26 mouse cellular contexts compared by ENCODE assay signal in the genomic region with DNA sequence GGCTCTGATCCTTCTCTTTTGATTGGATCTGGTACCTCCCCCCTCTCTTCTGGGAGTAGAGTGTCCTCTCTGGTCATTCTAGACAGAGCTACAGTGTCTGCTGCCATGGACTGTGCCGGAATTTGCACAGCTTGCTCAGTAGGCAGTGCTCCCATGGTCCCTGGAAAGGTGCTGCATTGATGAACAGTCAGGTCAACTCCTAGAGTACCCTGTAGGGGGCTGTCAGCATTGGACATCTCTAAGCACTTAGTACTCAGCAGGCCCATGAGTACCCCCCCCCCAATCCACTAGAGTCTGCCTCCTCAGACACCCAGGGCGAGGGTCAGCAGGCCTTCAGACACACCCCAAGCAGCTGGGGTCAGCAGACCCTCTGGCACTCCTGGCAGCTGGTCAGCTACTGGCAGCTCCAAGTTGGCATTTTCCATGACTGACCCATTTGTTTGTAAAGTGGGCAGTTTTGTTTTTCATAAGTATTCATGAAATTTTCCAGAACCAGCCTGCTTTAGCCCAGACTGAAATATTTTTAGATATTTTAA. TPM values are rescaled to one million over a fixed set of nuclear protein-coding genes. Genes with fewer than 3 reads are reported as not detected.
DNase-seq lines count a peak whose midpoint lies in the region; ATAC-seq and TF ChIP-seq lines count a peak whose summit lies in the region.
"Had no signal": no experiment of that assay in that cellular context is flagged by ENCODE, and none has a peak within 500 bp of the region (broad histone marks: within the 10 kb centered on the region; RNA-seq: fewer than 3 reads in every experiment).

No protein-coding gene starts in this region.

- no peaks in the 10 kb centered on the region for H3K9me3 ChIP-seq in midbrain, postnatal 0 days (ENCODE audit: low read length)
- H3K9me3 ChIP-seq in midbrain, embryonic 11.5 days (ENCODE audit: control insufficient read depth, low read length), result no peaks in the 10 kb centered on the region
- H3K9me3 ChIP-seq in intestine, embryonic 16.5 days (ENCODE audit: control insufficient read depth, low read length), result no peaks in the 10 kb centered on the region
- H3K9me3 ChIP-seq: G1E; heart, embryonic 15.5 days; lung, embryonic 15.5 days; midbrain, embryonic 10.5 days had no signal

- DNase-seq in cerebellum, adult 18-20 months, result peak; percentile 40 to 42
- no peak for DNase-seq in cerebellum, adult 8-10 months
- peak; percentile 38 for DNase-seq in kidney, adult 2 months
- DNase-seq in kidney, adult 11 months, result no peak
- DNase-seq in midbrain, postnatal 0 days (ENCODE audit: low spot score), result no peak
- no peak for DNase-seq in midbrain, embryonic 11.5 days (ENCODE audit: low spot score, missing footprints)
- DNase-seq: adrenal gland, postnatal 14 days; forebrain, postnatal 0 days; gastrocnemius, postnatal 10 days; heart, adult 18-20 months; kidney, adult 18-20 months; kidney, postnatal 10 days; right cerebral cortex, postnatal 14 days; spleen, adult 18-20 months; thymus, postnatal 36 days had no signal

- no peak for TF ChIP-seq POLR2A in kidney, adult 2 months (IDR thresholded peaks at IDR 0.05; ENCODE audit: low read depth, low read length)

- H3K4me2 ChIP-seq in midbrain, postnatal 0 days (ENCODE audit: low read depth, low read length, poor library complexity, severe bottlenecking), result no peak overlapping the region
- no peak overlapping the region for H3K4me2 ChIP-seq in midbrain, embryonic 11.5 days
- H3K4me2 ChIP-seq in intestine, embryonic 16.5 days (ENCODE audit: low read depth, low read length), result no peak overlapping the region
- H3K4me2 ChIP-seq: heart, embryonic 15.5 days; liver, embryonic 11.5 days; lung, embryonic 15.5 days had no signal

- H3K36me3 ChIP-seq in kidney, adult 2 months (ENCODE audit: control insufficient read depth, insufficient read depth, low read length), result no peaks in the 10 kb centered on the region
- peaks cover 4% of the 10 kb centered on the region; the same call in 1 of the 2 replicates for H3K36me3 ChIP-seq in midbrain, postnatal 0 days (ENCODE audit: insufficient read depth, low read length)
- H3K36me3 ChIP-seq in midbrain, embryonic 11.5 days (ENCODE audit: control insufficient read depth, insufficient read depth, low read length), result peaks cover 7% of the 10 kb centered on the region; the same call in 1 of the 2 replicates
- H3K36me3 ChIP-seq in intestine, embryonic 16.5 days (ENCODE audit: control insufficient read depth, insufficient read depth, low read length), result 0 out of 2 replicates have a peak, but pooled peaks cover 5% of the 10 kb centered on the region

- 60% methylated on average over 2 of the region's 2 CpGs for WGBS in kidney, adult 2 months
- 87% methylated on average over 2 of the region's 2 CpGs for WGBS in midbrain, postnatal 0 days
- 86% methylated on average over 2 of the region's 2 CpGs for WGBS in midbrain, embryonic 11.5 days
- 79% methylated on average over 2 of the region's 2 CpGs for WGBS in intestine, embryonic 16.5 days

- no peaks in the 10 kb centered on the region for H3K27me3 ChIP-seq in kidney, adult 2 months (replicated peaks; ENCODE audit: control insufficient read depth, insufficient read depth, low read length)
- H3K27me3 ChIP-seq in midbrain, postnatal 0 days (ENCODE audit: insufficient read depth, low read length), result peaks cover 8% of the 10 kb centered on the region
- H3K27me3 ChIP-seq in midbrain, embryonic 11.5 days (ENCODE audit: control insufficient read depth, insufficient read depth, low read length), result peaks cover 3% of the 10 kb centered on the region; the same call in 1 of the 2 replicates
- no peaks in the 10 kb centered on the region for H3K27me3 ChIP-seq in intestine, embryonic 16.5 days (replicated peaks; ENCODE audit: control insufficient read depth, insufficient read depth, low read length)

- H3K4me3 ChIP-seq in kidney, adult 2 months (ENCODE audit: insufficient read depth, low read depth, low read length), result no peak overlapping the region
- H3K4me3 ChIP-seq in midbrain, postnatal 0 days (ENCODE audit: low read depth, low read length), result no peak overlapping the region
- no peak overlapping the region for H3K4me3 ChIP-seq in midbrain, embryonic 11.5 days (ENCODE audit: low read depth, low read length)
- H3K4me3 ChIP-seq in intestine, embryonic 16.5 days (ENCODE audit: low read length), result no peak overlapping the region
- H3K4me3 ChIP-seq: heart, embryonic 15.5 days; lung, embryonic 15.5 days; midbrain, embryonic 10.5 days had no signal

- peaks cover 25% of the 10 kb centered on the region for H3K4me1 ChIP-seq in kidney, adult 2 months (ENCODE audit: control insufficient read depth, insufficient read depth, low read length)
- H3K4me1 ChIP-seq in midbrain, postnatal 0 days (ENCODE audit: insufficient read depth, low read length), result no peaks in the 10 kb centered on the region
- peaks cover 6% of the 10 kb centered on the region; the same call in 1 of the 2 replicates for H3K4me1 ChIP-seq in midbrain, embryonic 11.5 days (ENCODE audit: control insufficient read depth, insufficient read depth, low read length)
- peaks cover 11% of the 10 kb centered on the region for H3K4me1 ChIP-seq in intestine, embryonic 16.5 days (ENCODE audit: control insufficient read depth, insufficient read depth, low read length)

- no peak overlapping the region for H3K9ac ChIP-seq in midbrain, postnatal 0 days (replicated peaks; ENCODE audit: low read length, poor library complexity, severe bottlenecking)
- no peak overlapping the region for H3K9ac ChIP-seq in midbrain, embryonic 11.5 days (ENCODE audit: low read length)
- H3K9ac ChIP-seq in intestine, embryonic 16.5 days (ENCODE audit: low read depth, low read length), result no peak overlapping the region
- H3K9ac ChIP-seq: forebrain, postnatal 0 days; heart, embryonic 15.5 days; lung, embryonic 15.5 days had no signal

- 0 out of 2 replicates have a peak, but pooled peaks have one; percentile 18 for ATAC-seq in midbrain, postnatal 0 days (ENCODE audit: low FRiP score)
- no peak for ATAC-seq in midbrain, embryonic 11.5 days (ENCODE audit: low FRiP score)
- ATAC-seq in intestine, embryonic 16.5 days, result no peak

- TF ChIP-seq CTCF in kidney, adult 2 months (conservative IDR thresholded peaks at IDR 0.05; ENCODE audit: insufficient read depth, insufficient read length, low read depth, low read length), result no peak
- TF ChIP-seq CTCF in midbrain, postnatal 0 days (IDR thresholded peaks at IDR 0.05), result no peak

- no peak overlapping the region for H3K27ac ChIP-seq in kidney, adult 2 months (ENCODE audit: insufficient read depth, low read depth, low read length)
- no peak overlapping the region for H3K27ac ChIP-seq in midbrain, postnatal 0 days (ENCODE audit: low read depth, low read length)
- no peak overlapping the region for H3K27ac ChIP-seq in midbrain, embryonic 11.5 days (ENCODE audit: low read depth, low read length)
- H3K27ac ChIP-seq in intestine, embryonic 16.5 days (ENCODE audit: low read length), result no peak overlapping the region
- H3K27ac ChIP-seq: heart, embryonic 15.5 days; lung, embryonic 15.5 days; macrophage; midbrain, embryonic 10.5 days had no signal

RNA-seq across cellular contexts. Expression of gene Eps8l2, which starts 3.6 kb away (rescaled TPM):
- 245 and 297 TPM in 2 replicates for polyA plus RNA-seq in kidney, adult 2 months (2012; rRNA removed)
- 2.4 and 3.1 TPM in 2 replicates for total RNA-seq in midbrain, postnatal 0 days (2014; rRNA removed)
- polyA plus RNA-seq in midbrain, postnatal 0 days (2015; fragmentation: Nextera tagmentation; extraction: Ambion mirVana), result 0.48 and 0.74 TPM in 2 replicates
- 0.97 and 1.3 TPM in 2 replicates for polyA plus RNA-seq in midbrain, embryonic 11.5 days (2014; fragmentation: Nextera tagmentation; extraction: Ambion mirVana)
- 191 and 214 TPM in 2 replicates for polyA plus RNA-seq in intestine, embryonic 16.5 days (2015; fragmentation: Nextera tagmentation; extraction: Ambion mirVana)
- polyA plus RNA-seq: G1E, macrophage had no signal

RNA-seq across cellular contexts. Expression of gene Tmem80, which starts 7.6 kb away (rescaled TPM):
- 53.7 and 61.4 TPM in 2 replicates for polyA plus RNA-seq in kidney, adult 2 months (2012; rRNA removed)
- 25.8 and 29.1 TPM in 2 replicates for total RNA-seq in midbrain, postnatal 0 days (2014; rRNA removed)
- polyA plus RNA-seq in midbrain, postnatal 0 days (2015; fragmentation: Nextera tagmentation; extraction: Ambion mirVana), result 31.5 and 34.5 TPM in 2 replicates
- polyA plus RNA-seq in midbrain, embryonic 11.5 days (2014; fragmentation: Nextera tagmentation; extraction: Ambion mirVana), result 31.4 and 34.4 TPM in 2 replicates
- polyA plus RNA-seq in intestine, embryonic 16.5 days (2015; fragmentation: Nextera tagmentation; extraction: Ambion mirVana), result 32.4 and 34.2 TPM in 2 replicates

RNA-seq across cellular contexts. Expression of gene Deaf1, which starts 7.6 kb away (rescaled TPM):
- polyA plus RNA-seq in kidney, adult 2 months (2012; rRNA removed), result 25.4 and 26.8 TPM in 2 replicates
- 246 and 289 TPM in 2 replicates for total RNA-seq in midbrain, postnatal 0 days (2014; rRNA removed)
- 291 and 306 TPM in 2 replicates for polyA plus RNA-seq in midbrain, postnatal 0 days (2015; fragmentation: Nextera tagmentation; extraction: Ambion mirVana)
- 61.6 and 66.9 TPM in 2 replicates for polyA plus RNA-seq in midbrain, embryonic 11.5 days (2014; fragmentation: Nextera tagmentation; extraction: Ambion mirVana)
- polyA plus RNA-seq in intestine, embryonic 16.5 days (2015; fragmentation: Nextera tagmentation; extraction: Ambion mirVana), result 61.0 and 64.4 TPM in 2 replicates

RNA-seq across cellular contexts. Expression of gene Drd4, which starts 43.3 kb away (rescaled TPM):
- polyA plus RNA-seq in kidney, adult 2 months (2012; rRNA removed), result 0.03 TPM in 1 of 2 replicates, not detected in the other
- total RNA-seq in midbrain, postnatal 0 days (2014; rRNA removed), result 0.55 and 0.61 TPM in 2 replicates
- 0.73 and 0.98 TPM in 2 replicates for polyA plus RNA-seq in midbrain, postnatal 0 days (2015; fragmentation: Nextera tagmentation; extraction: Ambion mirVana)
- 0.14 and 0.17 TPM in 2 replicates for polyA plus RNA-seq in midbrain, embryonic 11.5 days (2014; fragmentation: Nextera tagmentation; extraction: Ambion mirVana)
- 0.23 and 0.48 TPM in 2 replicates for polyA plus RNA-seq in intestine, embryonic 16.5 days (2015; fragmentation: Nextera tagmentation; extraction: Ambion mirVana)
- total RNA-seq: common myeloid progenitor, adult 5-6 weeks; heart, adult 18-20 months; hematopoietic stem cell, adult 5-6 weeks; layer of hippocampus, adult 18-20 months had no signal
- polyA plus RNA-seq: G1E, macrophage had no signal

RNA-seq across cellular contexts. Expression of gene Sct, which starts 56.2 kb away (rescaled TPM):
- polyA plus RNA-seq in kidney, adult 2 months (2012; rRNA removed), result 2.0 and 2.7 TPM in 2 replicates
- 1.5 and 2.5 TPM in 2 replicates for total RNA-seq in midbrain, postnatal 0 days (2014; rRNA removed)
- polyA plus RNA-seq in midbrain, postnatal 0 days (2015; fragmentation: Nextera tagmentation; extraction: Ambion mirVana), result 3.3 and 4.3 TPM in 2 replicates
- 1.1 TPM in 2 replicates for polyA plus RNA-seq in midbrain, embryonic 11.5 days (2014; fragmentation: Nextera tagmentation; extraction: Ambion mirVana)
- 304 and 334 TPM in 2 replicates for polyA plus RNA-seq in intestine, embryonic 16.5 days (2015; fragmentation: Nextera tagmentation; extraction: Ambion mirVana)
- total RNA-seq: common myeloid progenitor, adult 5-6 weeks; forebrain, postnatal 0 days; G1E; heart, adult 18-20 months; hematopoietic stem cell, adult 5-6 weeks; layer of hippocampus, adult 18-20 months; left cerebral cortex, adult 18-20 months had no signal
- polyA plus RNA-seq: G1E, macrophage had no signal

Comparison
In these comparisons a context has a peak if more than half of its experiments do, and no peak if none do; other contexts are left out.
1. DNase-seq: peak in cerebellum, adult 18-20 months (2 of 2) and kidney, adult 2 months (single experiment); none in cerebellum, adult 8-10 months (single experiment), kidney, adult 11 months (single experiment), midbrain, postnatal 0 days (single experiment) and midbrain, embryonic 11.5 days (single experiment).
2. RNA of gene Eps8l2, which starts 3.6 kb away (polyA plus RNA-seq): 245 to 297 TPM in kidney, adult 2 months and 191 to 214 TPM in intestine, embryonic 16.5 days; 0.97 to 1.3 TPM in midbrain, embryonic 11.5 days and 0.48 to 0.74 TPM in midbrain, postnatal 0 days; every median in the first group is over 10 times any median in the second.